Mouse (Mus musculus) heart, embryonic 12.5 days (tissue): ENCODE measurements around the gene Gm20518. TPM values are rescaled to one million over a fixed set of nuclear protein-coding genes. Genes with fewer than 3 reads are reported as not detected.

Experiments
- ATAC-seq: fragments of 200-750 bp; cut with Nextera tagmentation; 2 replicates; pipeline ENCODE4 v1.8.0; 2017; ENCODE audit warnings: moderate TSS enrichment, moderate library complexity; ENCODE audit not compliant: insufficient number of reproducible peaks, low FRiP score
- H3K27ac ChIP-seq: fragments of 300-500 bp; sonication (generic); 2 replicates; pipeline ENCODE4 v1.5.1; 2016; ENCODE audit warnings: mild to moderate bottlenecking, moderate library complexity; ENCODE audit not compliant: poor library complexity, severe bottlenecking
- H3K27me3 ChIP-seq: fragments of 300-500 bp; sonication (generic); replicated peaks from 2 replicates; pipeline ENCODE4 v1.6.1; 2016; ENCODE audit warnings: mild to moderate bottlenecking, moderate library complexity
- H3K36me3 ChIP-seq: fragments of 300-500 bp; sonication (generic); 2 replicates; pipeline ENCODE4 v1.6.1; 2016; ENCODE audit warnings: mild to moderate bottlenecking, moderate library complexity
- H3K4me1 ChIP-seq: fragments of 300-500 bp; sonication (generic); replicated peaks from 2 replicates; pipeline ENCODE4 v1.6.1; 2016; ENCODE audit warnings: mild to moderate bottlenecking
- H3K4me2 ChIP-seq: fragments of 300-500 bp; sonication (generic); 2 replicates; pipeline ENCODE4 v1.6.1; 2016; ENCODE audit warnings: mild to moderate bottlenecking, moderate library complexity
- H3K4me3 ChIP-seq: fragments of 300-500 bp; sonication (generic); 2 replicates; pipeline ENCODE4 v1.5.1; 2016; ENCODE audit warnings: mild to moderate bottlenecking
- H3K9ac ChIP-seq: fragments of 300-500 bp; sonication (generic); 2 replicates; pipeline ENCODE4 v1.6.1; 2016; ENCODE audit warnings: mild to moderate bottlenecking, moderate library complexity
- H3K9me3 ChIP-seq: fragments of 300-500 bp; sonication (generic); replicated peaks from 2 replicates; pipeline ENCODE4 v1.6.1; 2016; ENCODE audit warnings: mild to moderate bottlenecking, moderate library complexity
- WGBS: fragments of 180-500 bp; shearing (Covaris S2); methylation state at CpG from one replicate; pipeline ENCODE4 v1.1.7; 2016; 5-methylcytosine and 5-hydroxymethylcytosine counted together
- polyA plus RNA-seq: library from polyadenylated mRNA; unstranded; fragments of >200 nt; fragmentation: Nextera tagmentation; extraction: Ambion mirVana; gene quantifications from 2 replicates; pipeline ENCODE4 v1.2.1, GENCODE M21; 2016

Gm20518 gene
- polyA plus RNA-seq, 1 experiment from 2014 or later = 0.19 TPM

DNA sequence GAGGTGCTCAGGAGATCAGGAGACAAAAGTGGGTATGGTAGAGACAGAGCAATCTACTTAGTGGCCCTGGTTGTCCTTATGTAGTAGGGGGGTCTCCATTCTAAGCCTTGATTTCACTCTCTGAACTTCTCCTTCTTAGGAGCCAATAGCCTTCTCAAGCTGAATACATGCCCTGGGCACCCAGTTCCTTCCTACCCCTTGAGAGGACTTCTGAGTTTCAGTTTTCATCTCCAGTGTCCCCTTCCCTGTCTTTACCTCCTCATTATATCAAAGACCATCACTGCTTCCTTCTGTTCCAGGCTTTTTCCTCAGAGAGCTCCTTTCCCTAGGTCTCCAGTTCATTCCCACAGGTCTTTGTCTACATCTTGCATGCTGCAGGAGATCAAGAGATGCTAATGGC is 95.0 kb downstream of the Gm20518 start:
- no peak for ATAC-seq
- peaks cover 35% of the 10 kb centered on the region for H3K4me1 ChIP-seq
- H3K4me3 ChIP-seq = peak overlapping the region; percentile 64
- H3K36me3 ChIP-seq = peaks cover 24% of the 10 kb centered on the region
- H3K27me3 ChIP-seq = peaks cover 45% of the 10 kb centered on the region
- H3K4me2 ChIP-seq = peak overlapping the region; percentile 78
- peak overlapping the region; percentile 83; the same call in 1 of the 2 replicates for H3K9ac ChIP-seq
- no peak overlapping the region for H3K27ac ChIP-seq
- H3K9me3 ChIP-seq = no peaks in the 10 kb centered on the region

DNA sequence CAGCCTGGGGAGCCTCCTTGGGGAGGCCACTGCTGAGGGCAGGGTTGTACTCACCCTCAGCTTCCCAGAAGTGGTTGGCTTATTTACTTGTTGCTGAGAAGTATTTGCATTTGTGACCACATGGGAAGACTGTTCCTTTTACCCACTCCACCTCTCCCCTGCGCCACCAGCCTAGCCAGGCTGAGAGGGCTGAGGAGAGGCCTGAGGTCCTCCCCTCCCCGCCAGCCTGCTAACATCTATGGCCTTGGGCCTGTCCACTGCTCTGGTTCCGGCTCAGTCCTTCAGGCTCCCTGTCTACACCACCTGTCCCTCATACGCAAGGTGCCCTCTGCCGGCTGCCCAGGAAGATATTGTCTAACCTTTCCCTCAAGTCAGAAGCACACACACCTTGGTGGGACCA is 95.8 kb downstream of the Gm20518 start:
- 63% methylated on average over 5 of the region's 5 CpGs for WGBS
- H3K27me3 ChIP-seq = peaks cover 36% of the 10 kb centered on the region
- ATAC-seq = no peak
- no peak overlapping the region for H3K4me2 ChIP-seq
- peaks cover 35% of the 10 kb centered on the region for H3K4me1 ChIP-seq
- H3K4me3 ChIP-seq = no peak overlapping the region
- H3K9me3 ChIP-seq = no peaks in the 10 kb centered on the region
- peaks cover 30% of the 10 kb centered on the region for H3K36me3 ChIP-seq
- H3K27ac ChIP-seq = no peak overlapping the region
- no peak overlapping the region for H3K9ac ChIP-seq

DNA sequence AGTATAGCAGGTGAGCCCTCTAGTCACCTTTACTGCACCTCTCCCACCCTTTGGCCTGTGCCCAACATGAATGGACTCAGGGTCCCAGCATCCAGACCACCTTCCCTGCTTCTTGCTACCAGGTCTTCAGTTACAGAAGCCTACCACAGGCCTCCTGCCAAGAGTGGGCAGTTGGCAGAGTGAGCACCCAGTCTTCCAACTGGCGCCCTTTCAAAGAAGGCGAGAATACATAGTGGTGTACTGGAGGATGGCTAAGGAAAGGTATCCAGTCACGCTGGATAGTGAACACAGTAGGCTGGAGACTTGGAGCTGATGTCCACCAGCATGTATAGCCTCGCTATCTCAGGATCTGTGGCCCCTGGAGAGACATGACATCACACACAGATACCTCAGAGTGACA is 97.4 kb downstream of the Gm20518 start:
- Histone ChIP-seq H3K9me3 (no peaks in the 10 kb centered on the region), H3K36me3 (peaks cover 44% of the 10 kb centered on the region), H3K4me2 (no peak overlapping the region), H3K27me3 (peaks cover 20% of the 10 kb centered on the region), H3K4me3 (no peak overlapping the region), H3K4me1 (peaks cover 27% of the 10 kb centered on the region), H3K27ac (no peak overlapping the region), H3K9ac (no peak overlapping the region)
- ATAC-seq = no peak
- WGBS = 84% methylated on average over 4 of the region's 4 CpGs

DNA sequence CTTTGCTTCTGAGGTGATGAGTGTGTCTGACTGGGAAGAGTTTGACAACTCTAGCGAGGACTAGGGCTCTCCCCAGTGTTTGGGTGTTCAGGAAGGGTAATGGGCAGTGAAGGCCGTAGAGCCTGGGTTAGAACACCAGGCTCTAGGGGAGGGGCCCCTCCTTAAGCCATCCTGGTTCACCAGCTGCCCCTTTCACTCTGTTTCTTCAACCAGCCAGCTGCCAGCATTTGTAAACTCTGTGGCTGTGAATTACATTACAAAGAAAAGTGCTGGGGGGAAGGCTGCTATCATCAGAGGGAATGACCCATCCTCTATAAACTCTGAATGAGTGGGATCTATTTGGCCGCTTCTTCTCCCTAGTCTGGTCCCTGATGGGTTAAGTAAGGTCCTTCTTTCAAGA is 98.7 kb downstream of the Gm20518 start:
- ATAC-seq = no peak
- H3K9ac ChIP-seq = no peak overlapping the region
- peaks cover 56% of the 10 kb centered on the region for H3K36me3 ChIP-seq
- H3K27ac ChIP-seq = no peak overlapping the region
- WGBS = 70% methylated on average over 3 of the region's 3 CpGs
- peaks cover 16% of the 10 kb centered on the region for H3K4me1 ChIP-seq
- no peak overlapping the region for H3K4me2 ChIP-seq
- no peaks in the 10 kb centered on the region for H3K9me3 ChIP-seq
- H3K4me3 ChIP-seq = no peak overlapping the region
- peaks cover 17% of the 10 kb centered on the region for H3K27me3 ChIP-seq

DNA sequence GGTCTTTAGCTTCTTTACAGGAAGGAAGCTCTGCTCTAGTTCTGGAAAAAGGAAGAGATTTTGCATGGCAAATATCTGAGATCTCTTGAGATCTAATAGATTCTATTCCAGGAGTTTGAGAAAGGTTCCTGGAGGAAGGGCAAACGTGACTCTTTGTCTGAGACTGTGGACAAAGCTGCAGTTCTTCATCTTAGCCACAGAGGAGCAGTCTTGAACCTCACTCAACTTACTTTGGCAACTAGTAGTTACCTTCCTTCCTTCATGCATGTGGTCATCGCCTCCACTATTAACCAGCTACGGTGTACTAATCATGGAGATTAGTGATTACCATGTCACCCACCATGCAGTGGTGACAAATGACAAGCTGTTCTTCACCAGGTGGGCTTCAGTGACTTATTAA is 106.1 kb downstream of the Gm20518 start:
- no peak overlapping the region for H3K4me3 ChIP-seq
- no peak for ATAC-seq

More for the DNA sequence above, 106.1 kb downstream of the Gm20518 start:
- Histone ChIP-seq H3K4me1 (no peaks in the 10 kb centered on the region), H3K36me3 (peaks cover 59% of the 10 kb centered on the region), H3K27ac (no peak overlapping the region), H3K4me2 (no peak overlapping the region), H3K27me3 (no peaks in the 10 kb centered on the region), H3K9ac (no peak overlapping the region), H3K9me3 (no peaks in the 10 kb centered on the region)
- WGBS = 54% methylated on average over 3 of the region's 3 CpGs

Other genes with a start within 250 kb of the Gm20518 start
- gene Ccdc74a, start 245.2 kb downstream of the Gm20518 start, polyA plus RNA-seq = 4.4 and 5.5 TPM in 2 replicates
- 36.9 and 39.9 TPM in 2 replicates for gene Med15, start 158.8 kb downstream of the Gm20518 start, polyA plus RNA-seq
- gene Klhl22, start 132.1 kb downstream of the Gm20518 start, polyA plus RNA-seq = 42.7 and 44.4 TPM in 2 replicates
- 15.8 and 17.4 TPM in 2 replicates for gene Scarf2, start 94.4 kb downstream of the Gm20518 start, polyA plus RNA-seq
- not detected in 2 replicates for gene B830017H08Rik, start 58.5 kb downstream of the Gm20518 start, polyA plus RNA-seq
- gene Car15, start 53.3 kb downstream of the Gm20518 start, polyA plus RNA-seq = 1.5 and 1.7 TPM in 2 replicates
- 0.04 and 0.05 TPM in 2 replicates for gene Tssk1, start 2.6 kb upstream of the Gm20518 start, polyA plus RNA-seq
- 54.5 and 56.8 TPM in 2 replicates for gene Dgcr2, start 6.9 kb upstream of the Gm20518 start, polyA plus RNA-seq
- not detected in 2 replicates for gene Tssk2, start 7.0 kb upstream of the Gm20518 start, polyA plus RNA-seq
- gene Ess2, start 19.7 kb upstream of the Gm20518 start, polyA plus RNA-seq = 30.2 and 31.6 TPM in 2 replicates
- gene Gsc2, start 23.4 kb upstream of the Gm20518 start, polyA plus RNA-seq = not detected in 2 replicates
- gene Slc25a1, start 36.5 kb upstream of the Gm20518 start, polyA plus RNA-seq = 37.6 and 37.8 TPM in 2 replicates
- gene Vpreb2, start 88.8 kb upstream of the Gm20518 start, polyA plus RNA-seq = not detected in 2 replicates
- 56.7 and 59.2 TPM in 2 replicates for gene Dgcr6, start 161.2 kb upstream of the Gm20518 start, polyA plus RNA-seq
- 7.8 and 8.7 TPM in 2 replicates for gene Prodh, start 198.5 kb upstream of the Gm20518 start, polyA plus RNA-seq
- gene Rtn4r, start 236.0 kb upstream of the Gm20518 start, polyA plus RNA-seq = 0.40 and 0.44 TPM in 2 replicates